Mouse (Mus musculus) layer of hippocampus, postnatal 14 days (tissue): ENCODE measurements at regions not wholly inside any gene's neighbourhood (a gene's known extent, or its start where the extent isn't known, plus 50 kb on each side); places are given as distances from the start of the nearest gene placed in this dataset.

ENCODE experiments used
- DNase-seq, 2 experiments: peaks; one replicate each; pipeline ENCODE4 v3.0.0; 2021 to 2022; ENCODE audit warnings: low spot score in 2 of 2, mixed read lengths in 1 of 2

DNA sequence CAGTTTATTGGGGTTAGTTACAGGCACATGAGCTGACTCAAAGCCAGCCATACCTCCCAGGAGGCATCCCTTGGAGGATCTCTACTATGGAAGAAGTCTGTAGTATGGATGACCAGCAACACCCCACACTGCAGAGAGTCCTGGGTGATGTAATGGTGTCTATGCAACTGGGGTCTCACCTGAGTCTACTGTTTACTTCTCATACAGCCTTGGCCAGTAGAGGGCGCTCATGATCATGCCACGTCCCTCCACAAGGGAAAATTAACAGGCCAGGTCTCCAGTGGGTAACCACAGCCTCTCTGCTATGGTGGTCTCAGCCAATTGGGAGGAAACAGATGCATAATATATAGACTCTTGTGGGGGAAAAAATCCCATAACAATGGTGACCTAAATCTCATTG lies 111.7 kb downstream of the Cdh26 start:
- peak; percentile 9 to 32 for DNase-seq

DNA sequence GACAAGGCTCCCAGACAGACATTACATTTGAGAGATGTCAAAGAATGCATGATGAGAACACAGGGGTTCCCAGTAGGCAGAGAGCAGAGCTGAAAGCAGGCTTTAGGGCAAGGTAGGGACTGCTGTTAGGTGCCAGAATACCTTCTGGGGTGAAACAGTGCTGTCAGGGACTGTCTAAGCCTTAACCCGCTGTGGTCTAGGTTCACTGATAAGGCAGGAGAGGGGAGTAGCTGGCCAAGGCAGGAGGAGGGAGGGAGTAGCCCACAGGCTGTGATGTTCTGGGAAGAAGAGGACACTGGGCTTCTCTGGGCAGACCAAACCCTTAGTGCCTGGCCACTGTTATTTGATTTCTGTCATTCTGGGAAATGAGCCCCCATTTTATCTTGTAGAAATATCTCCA lies 114.1 kb downstream of the Cdh26 start:
- DNase-seq = no peak

DNA sequence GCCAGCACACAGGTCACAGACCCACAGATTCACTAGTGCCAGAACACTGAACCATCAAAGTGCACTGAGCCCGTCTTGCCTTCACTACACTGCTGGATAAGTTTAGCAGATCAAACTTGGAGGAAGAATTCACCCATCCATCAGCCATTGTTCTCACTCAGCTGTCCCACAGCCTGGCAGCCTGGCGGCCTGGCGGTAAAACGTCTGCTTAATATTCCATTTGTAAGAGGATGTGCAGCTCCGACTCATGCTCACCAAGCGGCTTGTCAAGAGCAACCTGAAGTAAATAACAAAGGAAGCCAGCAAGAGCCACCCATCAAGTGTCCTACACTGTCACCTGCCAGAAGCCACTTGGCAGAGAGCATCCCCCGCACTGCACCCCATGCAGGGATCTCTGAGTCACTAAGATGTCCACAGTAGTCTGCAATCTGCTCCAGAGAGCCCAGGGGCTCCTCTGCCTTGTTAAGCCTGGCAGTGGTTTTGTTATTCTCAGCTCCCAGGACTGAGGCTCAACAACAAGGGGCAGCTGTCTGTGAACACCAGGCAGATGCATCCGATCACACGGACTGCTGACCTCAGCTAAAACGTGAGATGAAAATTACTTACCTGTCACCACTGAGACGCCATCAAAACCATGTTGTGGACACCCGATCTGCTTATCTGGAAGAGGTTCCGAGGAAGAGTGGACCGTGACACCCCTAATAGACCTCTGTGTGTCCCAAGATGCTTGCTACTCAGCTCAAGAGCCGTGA lies 115.4 kb downstream of the Cdh26 start:
- DNase-seq = no peak

DNA sequence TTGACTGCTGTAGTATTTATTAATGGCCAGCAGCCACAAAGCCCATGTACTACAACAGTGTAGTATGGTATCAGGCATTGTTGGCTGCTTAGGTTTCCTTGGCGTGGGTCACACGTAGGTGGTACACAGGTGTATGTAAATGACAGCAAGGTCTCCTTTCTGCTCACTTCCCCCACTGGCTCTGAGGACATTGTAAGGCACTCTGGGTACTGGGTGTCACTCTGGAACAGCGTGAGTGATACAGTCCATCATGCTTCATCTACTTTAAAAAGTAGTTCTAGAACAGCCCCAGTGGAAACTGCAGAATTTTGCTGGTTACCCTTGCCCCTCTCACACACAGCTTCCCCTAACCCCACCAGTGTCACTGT lies 116.0 kb downstream of the Cdh26 start:
- DNase-seq = no peak

DNA sequence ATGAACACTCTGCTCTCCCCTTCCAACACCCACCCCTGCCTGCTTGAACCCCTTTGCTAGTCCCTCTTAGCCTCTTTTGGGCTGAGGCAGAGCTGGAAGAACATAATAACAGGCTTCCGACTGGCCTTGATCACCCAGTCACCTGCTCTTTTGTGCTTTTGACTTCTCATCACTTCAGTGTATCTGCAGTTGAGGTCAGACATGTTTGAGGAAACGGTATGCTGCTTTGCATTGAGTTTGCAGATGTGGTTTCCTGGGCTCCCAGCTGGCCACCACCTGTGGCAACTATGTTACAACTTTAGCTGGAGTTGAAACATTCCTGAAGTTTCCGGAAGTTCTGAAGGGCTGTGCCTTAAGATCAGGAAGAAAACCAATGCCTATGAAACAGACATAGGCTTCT lies 116.6 kb downstream of the Cdh26 start:
- DNase-seq = no peak

DNA sequence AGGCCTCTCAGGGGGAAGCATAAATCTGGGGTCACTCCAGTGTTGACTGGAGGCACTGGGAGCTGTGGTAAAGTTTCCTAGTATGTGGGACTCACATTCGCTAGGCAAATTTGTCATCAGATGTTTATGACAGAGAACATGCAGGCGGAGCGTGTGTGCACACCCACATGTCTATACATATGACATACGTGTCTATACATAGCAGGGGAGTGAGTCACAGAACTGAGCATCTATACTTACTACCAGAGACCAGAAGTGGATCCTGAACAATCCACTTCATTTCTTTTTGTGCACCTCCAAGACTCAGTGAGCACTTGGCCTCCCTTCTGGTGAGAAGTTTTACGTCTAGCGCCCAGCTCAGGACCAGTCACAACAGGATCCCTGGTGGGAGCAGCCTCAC lies 118.6 kb downstream of the Cdh26 start:
- DNase-seq = no peak

DNA sequence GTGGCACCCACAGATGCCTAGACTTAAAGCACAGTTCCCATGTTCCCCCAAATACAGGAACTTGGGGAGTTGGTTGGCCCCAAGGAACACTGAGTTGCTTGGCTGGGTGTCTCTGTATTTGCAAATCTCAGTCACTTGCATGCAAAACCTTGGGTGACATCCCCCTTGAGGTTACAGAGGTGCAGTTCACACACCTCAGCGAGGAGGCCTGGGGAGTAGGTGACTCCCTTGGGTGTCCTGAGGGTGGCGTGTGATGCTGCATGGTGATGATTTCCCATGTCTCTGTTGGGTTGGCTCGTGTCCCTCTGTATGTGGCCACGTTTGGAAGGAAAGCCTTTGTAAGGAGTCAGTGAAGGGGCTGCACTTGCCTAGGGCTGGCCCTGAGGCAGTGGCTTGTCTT lies 123.4 kb downstream of the Cdh26 start:
- no peak for DNase-seq

DNA sequence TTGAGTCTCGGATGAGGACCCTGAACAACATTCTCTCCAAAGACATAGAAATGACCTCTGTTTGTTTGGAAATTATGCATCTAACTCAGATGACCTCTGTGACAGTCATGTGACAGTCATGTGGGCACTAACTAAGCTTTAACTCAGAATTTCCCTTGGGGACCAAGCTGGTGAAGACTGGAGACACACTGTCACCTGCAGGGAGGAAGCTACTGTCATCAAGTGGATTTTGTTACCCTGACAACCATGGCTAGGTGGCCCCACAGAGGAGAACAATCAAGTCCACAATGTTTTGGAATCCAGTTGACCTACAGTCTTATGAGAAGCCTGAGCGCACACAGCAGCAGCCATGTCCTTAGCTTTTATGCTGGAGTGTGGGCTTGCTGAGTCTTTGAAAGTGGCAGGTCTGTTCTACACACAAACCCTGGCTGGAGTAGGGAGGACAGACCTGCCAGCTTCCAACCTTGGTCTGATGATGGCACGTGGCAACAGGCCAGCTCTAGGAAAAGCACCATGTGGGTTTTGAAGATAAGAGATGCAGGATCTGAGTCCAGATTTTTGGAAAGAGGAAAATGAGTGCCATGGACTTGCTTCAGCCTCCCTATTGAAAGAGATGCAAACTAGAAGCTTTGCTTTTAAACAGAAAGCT lies 125.5 kb downstream of the Cdh26 start:
- no peak for DNase-seq

DNA sequence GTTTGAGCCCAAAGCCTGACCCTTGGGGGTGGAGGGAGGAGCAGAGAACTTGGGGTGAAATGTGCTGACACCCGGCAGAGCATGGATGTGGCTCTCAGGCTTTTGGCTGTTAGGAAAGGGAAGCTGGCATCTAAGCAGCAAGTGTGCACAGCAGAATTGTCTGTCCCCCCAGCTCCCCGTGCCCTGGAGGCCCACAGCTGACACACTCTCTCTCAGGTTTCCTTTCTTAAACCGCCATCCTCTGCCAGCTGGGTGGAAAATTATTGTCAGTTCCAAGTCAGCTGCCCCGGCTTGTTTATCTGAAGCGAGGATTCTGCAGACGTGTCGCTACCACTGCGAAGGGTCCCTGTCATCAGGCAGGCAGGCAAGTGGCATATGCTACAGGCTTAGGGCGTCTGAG lies 127.6 kb downstream of the Cdh26 start:
- no peak for DNase-seq

DNA sequence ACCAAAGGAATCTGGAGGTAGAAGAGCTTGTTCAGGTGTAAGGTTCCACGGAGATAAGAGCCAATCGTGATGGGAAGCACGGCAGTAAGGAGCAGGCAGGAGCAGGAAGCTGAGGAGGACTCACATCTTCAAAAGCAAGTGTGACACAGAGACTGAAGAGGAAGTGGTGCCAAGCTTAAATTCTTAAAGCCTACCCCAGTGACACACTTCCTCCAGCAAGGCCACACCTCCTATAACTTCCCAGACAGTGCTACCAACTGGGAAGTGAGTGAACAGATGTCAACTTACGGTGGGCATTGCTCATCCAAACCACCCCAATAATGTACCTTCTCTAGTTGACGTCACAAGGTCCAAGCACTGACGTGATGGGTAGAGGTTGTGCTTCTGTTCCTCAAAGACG lies 133.0 kb downstream of the Cdh26 start:
- DNase-seq = no peak

DNA sequence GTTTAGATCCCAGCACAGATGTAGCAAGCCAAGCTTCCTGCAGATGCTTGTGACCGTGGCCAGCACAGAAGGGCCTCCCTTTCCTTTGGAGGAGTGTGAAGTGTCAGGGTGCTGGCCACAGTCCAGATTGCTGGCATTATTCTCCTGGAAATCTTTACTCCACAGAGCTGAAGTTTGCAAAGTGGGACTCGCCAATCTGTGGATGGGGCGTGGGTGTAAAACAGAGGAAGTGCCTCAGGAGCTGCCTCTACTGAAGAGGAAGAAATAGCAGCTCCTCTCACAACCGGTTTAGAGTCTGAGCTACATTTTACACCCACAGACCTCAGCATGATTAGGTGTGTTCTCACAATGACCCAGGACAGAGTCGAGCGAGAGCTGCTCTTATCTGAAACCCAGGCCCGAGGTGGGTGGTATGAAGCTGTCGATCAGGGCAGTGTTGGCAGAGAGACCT lies 135.1 kb downstream of the Cdh26 start:
- peak in 1 of 2 experiments; percentile 23 for DNase-seq

DNA sequence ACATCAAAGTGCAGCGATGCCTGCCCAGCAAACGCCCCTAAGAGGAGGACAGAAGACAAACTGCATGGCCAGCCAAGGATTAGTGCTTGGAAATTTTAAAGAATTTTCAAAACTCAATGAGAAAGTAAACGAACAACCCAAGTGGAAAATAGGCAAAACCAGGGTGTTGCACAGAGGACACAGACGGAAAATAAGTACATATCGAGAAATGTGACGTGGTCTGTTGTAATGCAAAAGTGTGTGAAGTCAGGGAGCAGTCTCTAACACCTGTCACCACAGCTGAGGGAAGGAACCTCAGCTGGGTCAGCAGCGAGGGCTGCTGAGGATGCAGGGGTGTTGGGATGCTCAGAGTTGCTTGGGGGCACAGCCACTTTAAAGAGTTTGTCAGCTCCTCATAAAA lies 137.2 kb downstream of the Cdh26 start:
- DNase-seq = no peak

DNA sequence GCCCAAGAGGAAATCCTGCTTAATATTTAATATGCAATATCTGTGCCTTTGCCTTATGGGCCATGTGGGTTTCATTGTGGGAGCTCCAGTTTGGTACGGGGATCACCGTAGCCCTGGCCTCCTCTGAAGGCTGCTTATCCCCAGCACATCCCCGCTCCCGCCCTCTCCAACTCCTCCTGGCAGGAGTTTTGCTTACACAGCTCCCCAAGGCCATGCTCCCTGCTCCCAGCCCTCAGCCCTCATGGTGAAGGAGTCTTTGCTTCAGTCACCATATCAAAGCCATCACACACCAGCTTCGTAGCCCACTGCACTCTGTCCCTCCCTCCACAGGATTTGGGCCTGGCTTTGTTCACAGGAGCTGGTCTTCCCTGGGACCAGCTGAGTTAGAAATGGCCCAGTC lies 142.0 kb downstream of the Cdh26 start:
- DNase-seq = no peak

DNA sequence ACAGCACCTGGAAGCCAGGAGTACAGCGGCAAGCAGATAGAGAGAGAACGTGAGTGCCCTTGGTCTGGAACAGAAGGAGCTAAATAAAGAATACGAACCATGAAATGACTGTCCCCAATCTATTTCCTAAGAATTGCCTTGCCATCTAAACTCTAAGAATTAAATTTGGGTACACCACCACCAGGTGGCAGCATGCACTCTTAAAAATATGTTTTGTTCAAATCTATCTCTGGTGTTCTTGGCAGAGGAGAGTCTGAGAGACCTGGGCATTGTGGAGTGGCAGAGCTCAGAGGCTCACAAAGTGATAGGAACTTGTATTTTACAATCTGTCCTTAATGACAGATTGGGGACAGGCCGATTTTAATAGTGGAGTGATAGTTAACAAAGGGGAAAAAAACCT lies 144.5 kb downstream of the Cdh26 start:
- DNase-seq = peak; percentile 61 to 83

DNA sequence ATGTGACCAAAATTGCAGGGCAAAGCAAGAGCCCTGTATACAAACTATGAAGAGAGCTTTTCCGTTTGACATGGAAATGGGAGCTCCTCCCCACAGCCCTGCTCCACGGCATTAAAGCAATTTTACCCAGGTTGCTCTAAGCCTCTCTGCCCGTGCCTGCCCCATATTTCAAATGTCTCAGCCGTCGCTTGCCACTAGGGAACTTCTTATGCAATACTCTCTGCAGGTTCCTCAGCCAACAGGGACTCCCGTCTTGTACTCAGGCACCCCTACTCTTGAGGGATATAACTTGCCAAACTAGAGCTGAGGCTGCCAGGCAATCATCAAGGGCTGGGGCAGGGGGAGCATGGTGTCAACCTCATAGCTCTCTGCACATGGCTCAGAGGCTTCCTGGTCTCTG lies 145.1 kb downstream of the Cdh26 start:
- no peak for DNase-seq

DNA sequence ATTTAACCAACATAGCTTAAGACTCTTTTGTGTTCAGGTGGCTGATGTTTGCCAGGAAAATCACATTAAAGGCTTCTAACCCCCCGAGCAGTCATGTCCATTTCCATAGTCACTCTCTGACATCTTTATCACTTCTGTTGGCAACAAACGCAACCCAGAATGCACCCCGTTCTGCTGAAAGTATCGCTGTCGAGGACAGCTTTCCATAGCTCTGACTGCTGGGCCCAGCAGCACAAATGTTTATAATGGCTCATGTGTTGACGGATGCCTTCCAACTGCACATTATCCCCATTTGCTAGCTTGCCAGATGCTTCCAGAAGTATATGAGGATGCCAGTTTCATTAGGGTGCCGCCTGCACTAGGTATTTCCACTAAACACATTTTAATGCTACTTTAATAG lies 145.7 kb downstream of the Cdh26 start:
- DNase-seq = no peak

DNA sequence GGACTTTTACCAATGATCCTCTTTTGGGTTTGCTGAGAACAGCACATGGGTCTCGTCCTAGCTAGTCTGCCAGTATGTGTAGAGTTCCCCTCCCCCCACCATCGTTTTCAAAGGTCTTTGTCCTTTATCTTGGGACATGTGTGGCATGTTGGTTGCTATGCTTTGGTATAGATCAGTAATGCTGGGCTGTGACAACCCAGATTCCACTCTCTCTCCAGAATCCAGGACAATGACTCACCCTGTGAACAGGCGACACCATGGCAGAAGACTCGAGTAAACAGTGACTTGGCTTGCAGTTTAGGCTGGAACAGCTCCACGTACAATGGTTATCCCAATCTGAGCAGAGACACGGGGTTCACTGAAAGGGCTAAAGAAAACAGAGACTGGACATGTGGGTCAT lies 149.2 kb downstream of the Cdh26 start:
- no peak for DNase-seq

DNA sequence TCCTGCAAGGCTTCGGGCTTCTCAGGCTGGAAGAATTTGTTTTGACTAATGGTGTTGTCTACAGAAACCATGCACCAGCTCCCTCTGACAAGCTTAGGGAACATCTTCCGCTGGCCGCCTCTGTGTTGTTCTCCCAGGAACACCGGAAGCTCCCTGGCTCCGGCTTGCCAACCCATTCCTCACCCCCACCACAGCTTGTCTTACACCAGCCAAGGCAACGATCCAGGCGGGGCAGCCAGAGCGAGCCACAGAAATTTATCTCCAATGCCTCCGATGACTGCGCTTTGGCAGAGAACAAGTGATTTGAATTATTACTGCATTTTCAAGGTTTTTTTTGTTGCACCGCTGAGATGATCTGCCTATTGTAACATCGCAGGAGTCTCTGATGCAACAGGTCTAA lies 151.0 kb downstream of the Cdh26 start:
- DNase-seq = no peak

DNA sequence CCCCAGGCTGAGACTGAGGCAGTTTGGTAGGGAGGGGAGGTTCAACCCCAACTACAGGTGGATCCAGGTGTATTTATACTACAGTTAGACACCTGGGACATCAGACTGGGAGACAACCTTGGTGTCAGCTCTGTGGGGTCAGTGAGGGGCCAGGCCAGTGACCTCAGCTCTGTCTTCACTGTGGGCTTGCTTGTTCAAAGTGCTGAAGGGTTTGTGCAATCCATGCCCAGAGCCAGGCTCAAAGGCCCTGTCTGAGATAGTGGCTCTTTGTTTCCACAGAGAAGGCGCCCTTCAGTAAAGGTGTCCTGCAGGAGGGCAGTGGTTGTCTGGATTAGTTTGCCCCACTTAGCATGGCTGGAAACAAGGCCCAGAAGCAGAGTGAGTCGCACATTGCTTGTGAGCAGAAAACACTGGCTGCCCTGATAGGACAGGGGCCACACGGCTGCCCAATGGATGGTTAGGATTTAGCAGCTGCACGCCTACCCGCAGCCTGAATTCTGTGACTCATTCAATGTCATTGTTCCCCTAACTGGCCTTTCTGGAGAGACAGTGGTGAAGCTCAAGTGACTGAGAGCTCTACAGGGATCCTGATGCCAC lies 154.7 kb downstream of the Cdh26 start:
- DNase-seq = no peak

DNA sequence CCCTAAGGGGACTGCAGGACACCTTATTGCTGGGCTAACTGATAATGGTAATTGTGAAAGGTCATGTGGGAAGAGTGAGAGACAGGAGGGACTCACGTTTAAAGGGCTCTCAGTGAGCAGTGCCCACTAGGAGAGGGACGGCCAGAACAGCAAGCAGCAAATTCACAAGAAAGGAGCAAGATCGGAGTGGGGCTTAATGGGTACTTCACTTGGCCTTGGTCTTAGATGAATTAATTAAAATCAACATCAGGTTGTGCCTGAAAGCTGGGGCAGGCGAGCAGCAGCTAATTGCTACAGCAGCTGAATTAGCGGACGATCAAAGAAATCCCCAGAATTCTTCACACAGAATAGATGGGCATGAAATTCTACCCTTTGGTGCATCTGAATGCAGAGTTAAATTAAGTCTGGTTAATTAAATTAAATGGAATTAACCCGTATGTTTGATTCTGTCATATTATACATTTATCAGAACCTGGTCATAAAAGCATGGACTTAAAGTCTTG lies 156.9 kb downstream of the Cdh26 start:
- DNase-seq = no peak

DNA sequence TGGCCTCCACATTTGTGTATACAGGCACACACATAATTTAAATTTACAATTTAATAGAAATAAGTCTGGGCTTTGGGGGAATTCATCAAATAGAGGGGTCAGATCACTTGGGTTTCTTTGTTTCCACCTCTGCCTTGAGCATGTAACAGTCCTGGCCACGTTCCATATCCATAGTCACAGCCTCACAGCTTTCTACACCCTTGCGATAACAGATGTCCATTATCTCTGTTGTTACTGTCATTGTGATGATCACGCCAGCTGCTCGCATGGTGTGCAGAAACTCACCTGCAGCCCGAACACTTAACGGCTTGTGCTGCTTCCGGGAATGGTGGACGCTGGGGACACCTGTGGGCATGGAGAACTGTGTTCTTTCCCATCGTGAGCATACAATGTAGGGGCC lies 163.4 kb downstream of the Cdh26 start:
- DNase-seq = no peak

DNA sequence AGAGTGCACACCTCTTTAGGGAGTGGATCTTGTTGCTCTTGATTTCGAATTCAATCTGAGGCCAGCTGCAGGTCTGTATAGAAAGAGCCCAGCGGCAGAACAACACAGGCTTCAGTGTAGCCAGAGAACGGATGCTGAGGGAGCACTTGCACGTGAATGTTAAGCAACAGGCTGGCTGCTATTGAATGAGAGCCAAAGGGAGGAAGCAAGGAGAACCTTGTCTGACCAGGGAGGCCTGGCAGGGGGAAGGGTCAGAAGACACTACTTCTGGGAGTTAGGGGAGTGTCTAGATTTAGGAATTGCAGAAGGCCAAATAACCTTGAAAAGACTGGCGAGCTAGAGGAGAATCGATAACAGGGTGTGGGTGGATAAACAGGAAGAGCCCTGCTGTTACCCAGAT lies 163.8 kb downstream of the Cdh26 start:
- no peak for DNase-seq
